Mouse (Mus musculus) MEL (cell line): Measurements from ENCODE around the gene Acsl4. TPM values are rescaled to one million over a fixed set of nuclear protein-coding genes. Genes with fewer than 3 reads are reported as not detected.
A peak's percentile ranks its signal among the peaks of the same experiment; 100 is the strongest.

Source experiments
- DNase-seq: peaks from one replicate; pipeline ENCODE4 v3.0.0; 2011; ENCODE audit warnings: low read depth, low spot score
- H3K27ac ChIP-seq: 2 replicates; pipeline ENCODE4 v1.5.1; 2012; ENCODE audit warnings: low read depth, mild to moderate bottlenecking, control low read depth, low read length, moderate library complexity; ENCODE audit not compliant: control insufficient read depth
- H3K27me3 ChIP-seq, 2 experiments: fragments of 150-350 bp in 1 of 2; sonication (generic) in 1 of 2; 2 replicates each; pipeline ENCODE4 v1.6.1; 2012; ENCODE audit warnings: low read length in 2 of 2, mild to moderate bottlenecking in 2 of 2, improper control_type of control experiment in 1 of 2, moderate library complexity in 1 of 2; ENCODE audit not compliant: insufficient read depth in 2 of 2, control insufficient read depth in 1 of 2
- H3K36me3 ChIP-seq, 2 experiments: 2 replicates each; pipeline ENCODE4 v1.6.1; 2012 to 2014; ENCODE audit warnings: low read length in 2 of 2, improper control_type of control experiment in 1 of 2, inconsistent platforms in 1 of 2, mild to moderate bottlenecking in 1 of 2; ENCODE audit not compliant: insufficient read depth in 2 of 2, control insufficient read depth in 1 of 2
- H3K4me1 ChIP-seq, 2 experiments: fragments of 150-350 bp in 1 of 2; sonication (generic) in 1 of 2; 2 replicates each; pipeline ENCODE4 v1.6.1; 2012; ENCODE audit warnings: low read length in 2 of 2, improper control_type of control experiment in 1 of 2, mild to moderate bottlenecking in 1 of 2; ENCODE audit not compliant: insufficient read depth in 2 of 2, control insufficient read depth in 1 of 2
- H3K4me3 ChIP-seq, 2 experiments: fragments of 150-350 bp in 1 of 2; sonication (generic) in 1 of 2; 2 replicates each; pipeline ENCODE4 v1.5.1; 2012; ENCODE audit warnings: low read depth in 2 of 2, low read length in 2 of 2, mild to moderate bottlenecking in 2 of 2, moderate library complexity in 2 of 2, control low read depth in 1 of 2, improper control_type of control experiment in 1 of 2; ENCODE audit not compliant: control insufficient read depth in 1 of 2, insufficient read depth in 1 of 2
- H3K79me2 ChIP-seq: 2 replicates; pipeline ENCODE4 v1.6.1; 2012; ENCODE audit warnings: mild to moderate bottlenecking, low read length, moderate library complexity; ENCODE audit not compliant: control insufficient read depth, poor library complexity, insufficient read depth
- H3K9ac ChIP-seq: 2 replicates; pipeline ENCODE4 v1.6.1; 2012; ENCODE audit warnings: low read depth, mild to moderate bottlenecking, control low read depth, low read length, moderate library complexity; ENCODE audit not compliant: control insufficient read depth, poor library complexity, severe bottlenecking
- H3K9me3 ChIP-seq: fragments of 150-350 bp; sonication (generic); replicated peaks from 2 replicates; pipeline ENCODE4 v1.6.1; 2012; ENCODE audit warnings: mild to moderate bottlenecking, low read length, improper control_type of control experiment, moderate library complexity; ENCODE audit not compliant: insufficient read depth
- CTCF ChIP-seq, 3 experiments: IDR thresholded peaks in 2 of 3; conservative IDR thresholded peaks in 1 of 3; 2 replicates each; pipeline ENCODE4 v1.5.1; 2011 to 2012; ENCODE audit warnings: low read length in 3 of 3, low read depth in 2 of 3, mild to moderate bottlenecking in 2 of 3, improper control_type of control experiment in 1 of 3, inconsistent platforms in 1 of 3, mixed read lengths in 1 of 3, moderate library complexity in 1 of 3; ENCODE audit not compliant: control insufficient read depth in 1 of 3, insufficient read depth in 1 of 3, poor library complexity in 1 of 3, severe bottlenecking in 1 of 3
- EP300 ChIP-seq, 2 experiments: IDR thresholded peaks; 2 replicates each; pipeline ENCODE4 v1.6.1; 2011; ENCODE audit warnings: improper control_type of control experiment in 2 of 2, low read length in 2 of 2, low read depth in 1 of 2, mild to moderate bottlenecking in 1 of 2
- GABPA ChIP-seq: IDR thresholded peaks from 2 replicates; pipeline ENCODE4 v1.6.1; 2012; ENCODE audit warnings: low read depth, mild to moderate bottlenecking, inconsistent platforms, low read length, improper control_type of control experiment, moderate library complexity
- GATA1 ChIP-seq: IDR thresholded peaks from 2 replicates; pipeline ENCODE4 v1.6.1; 2011; ENCODE audit warnings: low read depth, low read length, improper control_type of control experiment
- MAZ ChIP-seq: IDR thresholded peaks from 2 replicates; pipeline ENCODE4 v1.6.1; 2012; ENCODE audit warnings: low read depth, mild to moderate bottlenecking, inconsistent platforms, low read length, improper control_type of control experiment
- MEF2A ChIP-seq: IDR thresholded peaks from 2 replicates; pipeline ENCODE4 v1.6.1; 2014; ENCODE audit warnings: low read depth, mild to moderate bottlenecking, inconsistent platforms, low read length, improper control_type of control experiment; ENCODE audit not compliant: poor library complexity, insufficient replicate concordance, severe bottlenecking; ENCODE audit errors: extremely low read depth
- MYC ChIP-seq: IDR thresholded peaks from 2 replicates; pipeline ENCODE4 v1.6.1; 2011; ENCODE audit warnings: low read depth, mild to moderate bottlenecking, low read length, improper control_type of control experiment, moderate library complexity
- NELFE ChIP-seq: IDR thresholded peaks from 2 replicates; pipeline ENCODE4 v1.6.1; 2011; ENCODE audit warnings: low read depth, low read length, improper control_type of control experiment
- NRF1 ChIP-seq: IDR thresholded peaks from 2 replicates; pipeline ENCODE4 v1.6.1; 2014; ENCODE audit warnings: low read depth, mild to moderate bottlenecking, inconsistent platforms, low read length, improper control_type of control experiment, moderate library complexity; ENCODE audit not compliant: poor library complexity, insufficient read depth, severe bottlenecking
- POLR2A ChIP-seq, 2 experiments: IDR thresholded peaks; 2 replicates each; pipeline ENCODE4 v1.6.1; 2011 to 2012; ENCODE audit warnings: low read length in 2 of 2, mild to moderate bottlenecking in 2 of 2, control low read depth in 1 of 2, improper control_type of control experiment in 1 of 2, low read depth in 1 of 2, moderate library complexity in 1 of 2; ENCODE audit not compliant: control insufficient read depth in 1 of 2, insufficient read depth in 1 of 2, poor library complexity in 1 of 2
- POLR2AphosphoS5 ChIP-seq: IDR thresholded peaks from 2 replicates; pipeline ENCODE4 v1.6.1; 2012; ENCODE audit warnings: low read depth, borderline replicate concordance, mild to moderate bottlenecking, inconsistent platforms, low read length, moderate library complexity, mixed read lengths
- RAD21 ChIP-seq: IDR thresholded peaks from 2 replicates; pipeline ENCODE4 v1.6.1; 2011; ENCODE audit warnings: mild to moderate bottlenecking, low read depth, low read length, improper control_type of control experiment
- TAL1 ChIP-seq: IDR thresholded peaks from 2 replicates; pipeline ENCODE4 v1.6.1; 2012; ENCODE audit warnings: mild to moderate bottlenecking, inconsistent platforms, low read length, moderate library complexity, mixed read lengths
- TCF12 ChIP-seq: IDR thresholded peaks from 2 replicates; pipeline ENCODE4 v1.6.1; 2014; ENCODE audit warnings: low read depth, mild to moderate bottlenecking, inconsistent platforms, low read length, improper control_type of control experiment, moderate library complexity
- USF2 ChIP-seq, 2 experiments: IDR thresholded peaks; 2 replicates each; pipeline ENCODE4 v1.6.1; 2011 to 2012; ENCODE audit warnings: improper control_type of control experiment in 2 of 2, low read length in 2 of 2, borderline replicate concordance in 1 of 2, inconsistent platforms in 1 of 2, low read depth in 1 of 2, mild to moderate bottlenecking in 1 of 2; ENCODE audit not compliant: insufficient read depth in 1 of 2
- ZC3H11A ChIP-seq: IDR thresholded peaks from 2 replicates; pipeline ENCODE4 v1.6.1; 2012; ENCODE audit warnings: low read depth, mild to moderate bottlenecking, inconsistent platforms, low read length, improper control_type of control experiment
- ZMIZ1 ChIP-seq: IDR thresholded peaks from 2 replicates; pipeline ENCODE4 v1.6.1; 2012; ENCODE audit warnings: low read depth, mild to moderate bottlenecking, inconsistent platforms, low read length, improper control_type of control experiment, moderate library complexity
- polyA plus RNA-seq, 2 experiments: library from polyadenylated mRNA; stranded (reverse) in 1 of 2; unstranded in 1 of 2; fragments of >175 nt in 1 of 2; fragments of >200 nt in 1 of 2; gene quantifications; 2 replicates each; pipeline versions ENCODE4 v1.2.1 to v1.2.4; 2012; ENCODE audit warnings: low replicate concordance in 2 of 2, low read depth in 1 of 2; ENCODE audit not compliant: insufficient read length in 2 of 2, insufficient read depth in 1 of 2, missing spikeins in 1 of 2
- total RNA-seq: library from RNA; depleted of rRNA; stranded (reverse); fragments of 300-350 nt; gene quantifications from 2 replicates; pipeline ENCODE4 v1.2.3, GENCODE M21; 2012

Acsl4 gene
- total and polyA plus RNA-seq, 3 experiments = 17.1 to 100 (median 17.7) TPM

- Histone ChIP-seq H3K9ac (no peak overlapping the region), H3K27ac (no peak overlapping the region), H3K4me3 (no peak overlapping the region), H3K36me3 (peaks cover 0 to 20% of the 10 kb centered on the region in 2 experiments; a peak in 3 of 4 replicates), H3K79me2 (no peaks in the 10 kb centered on the region; the same call in 1 of the 2 replicates), H3K9me3 (no peaks in the 10 kb centered on the region), H3K27me3 (no peaks in the 10 kb centered on the region), H3K4me1 (peaks cover 6 to 15% of the 10 kb centered on the region in 2 experiments)
- peak; percentile 38 for DNase-seq
- no peak for TF ChIP-seq RAD21
- TF ChIP-seq MYC = no peak
- TF ChIP-seq ZMIZ1 = no peak
- no peak for TF ChIP-seq ZC3H11A
- TF ChIP-seq EP300 (IDR thresholded peaks at IDR 0.05; ENCODE audit: low read depth in 1 of 2, low read length in 2 of 2) = peak in 1 of 2 experiments; percentile 60; a peak in 2 of 4 replicates
- TF ChIP-seq GATA1 = 0 out of 2 replicates have a peak, but pooled peaks have one; percentile 31
Measured at GRCm38 (mm10) chrX:142359031-142359430, 31.3 kb downstream of the Acsl4 start.

- Histone ChIP-seq H3K4me3 (no peak overlapping the region), H3K4me1 (peaks cover 6 to 10% of the 10 kb centered on the region in 2 experiments; a peak in 3 of 4 replicates), H3K27me3 (no peaks in the 10 kb centered on the region), H3K9me3 (no peaks in the 10 kb centered on the region), H3K79me2 (no peaks in the 10 kb centered on the region; the same call in 1 of the 2 replicates)
- peak; percentile 35 for DNase-seq
- TF ChIP-seq NRF1 = no peak
- TF ChIP-seq CTCF (IDR thresholded peaks at IDR 0.05 in 2 of 3, conservative IDR thresholded peaks at IDR 0.05 in 1 of 3; ENCODE audit: control insufficient read depth in 1 of 3, insufficient read depth in 1 of 3, low read depth in 2 of 3, low read length in 3 of 3, poor library complexity in 1 of 3, severe bottlenecking in 1 of 3) = peak in 2 of 3 experiments; percentile 22 to 31; a peak in 3 of 6 replicates
- TF ChIP-seq, all 39 proteins: peak for 1
- Histone ChIP-seq H3K36me3 (peaks cover 0 to 16% of the 10 kb centered on the region in 2 experiments), H3K27ac (no peak overlapping the region), H3K9ac (no peak overlapping the region)
Measured at GRCm38 (mm10) chrX:142358427-142358826, 31.9 kb downstream of the Acsl4 start.

GRCm38 (mm10) chrX:142336207-142336606 lies 54.1 kb downstream of the Acsl4 start:
- H3K36me3 ChIP-seq = peaks cover 0 to 26% of the 10 kb centered on the region in 2 experiments; a peak in 2 of 4 replicates
- no peak overlapping the region for H3K9ac ChIP-seq
- H3K9me3 ChIP-seq = no peaks in the 10 kb centered on the region
- no peak overlapping the region for H3K4me3 ChIP-seq
- no peak overlapping the region for H3K27ac ChIP-seq
- no peak for DNase-seq
- TF ChIP-seq POLR2A (IDR thresholded peaks at IDR 0.05; ENCODE audit: control insufficient read depth in 1 of 2, insufficient read depth in 1 of 2, low read depth in 1 of 2, low read length in 2 of 2, poor library complexity in 1 of 2) (no peak), USF2 (IDR thresholded peaks at IDR 0.05; ENCODE audit: borderline replicate concordance in 1 of 2, insufficient read depth in 1 of 2, low read depth in 1 of 2, low read length in 2 of 2) (no peak), MEF2A (no peak), TAL1 (no peak), CTCF (IDR thresholded peaks at IDR 0.05 in 2 of 3, conservative IDR thresholded peaks at IDR 0.05 in 1 of 3; ENCODE audit: control insufficient read depth in 1 of 3, insufficient read depth in 1 of 3, low read depth in 2 of 3, low read length in 3 of 3, poor library complexity in 1 of 3, severe bottlenecking in 1 of 3) (no peak), NELFE (no peak), GATA1 (no peak), TCF12 (no peak), POLR2AphosphoS5 (no peak), GABPA (no peak), MAZ (no peak)
- no peaks in the 10 kb centered on the region for H3K27me3 ChIP-seq
- H3K79me2 ChIP-seq = no peaks in the 10 kb centered on the region
- H3K4me1 ChIP-seq = no peaks in the 10 kb centered on the region
